Mouse (Mus musculus) megakaryocyte, embryonic 14.5 days (primary cell): ENCODE measurements at regions not wholly inside any gene's neighbourhood (a gene's known extent, or its start where the extent isn't known, plus 50 kb on each side); places are given as distances from the start of the nearest gene placed in this dataset.

ENCODE experiments used
- H3K27me3 ChIP-seq: replicated peaks from 2 replicates; pipeline ENCODE3; 2012; ENCODE audit warnings: inconsistent platforms
- H3K36me3 ChIP-seq: replicated peaks from 2 replicates; pipeline ENCODE3; 2012; ENCODE audit warnings: low read length, inconsistent platforms, mixed read lengths
- H3K4me1 ChIP-seq: 2 replicates; pipeline ENCODE4 v1.6.1; 2012; ENCODE audit warnings: inconsistent platforms
- H3K4me3 ChIP-seq: replicated peaks from 2 replicates; pipeline ENCODE3; 2012; ENCODE audit warnings: moderate library complexity, mild to moderate bottlenecking, inconsistent platforms
- H3K9me3 ChIP-seq: 2 replicates; pipeline ENCODE4 v1.6.1; 2012; ENCODE audit warnings: inconsistent platforms
- FLI1 ChIP-seq: IDR thresholded peaks from 2 replicates; pipeline ENCODE4 v1.6.1; 2012; ENCODE audit warnings: low read length, inconsistent platforms, mixed read lengths
- GATA1 ChIP-seq: IDR thresholded peaks from 3 replicates; pipeline ENCODE4 v1.6.1; 2012; ENCODE audit warnings: mixed read lengths, low read length, inconsistent platforms, borderline replicate concordance

- no peak overlapping the region for H3K4me3 ChIP-seq
- H3K27me3 ChIP-seq: no peaks in the 10 kb centered on the region
- TF ChIP-seq FLI1: no peak
- TF ChIP-seq GATA1: no peak
- 0 out of 2 replicates have a peak, but pooled peaks cover 11% of the 10 kb centered on the region for H3K9me3 ChIP-seq
- H3K36me3 ChIP-seq: no peaks in the 10 kb centered on the region
- no peaks in the 10 kb centered on the region for H3K4me1 ChIP-seq
Observed at GRCm38 (mm10) chr3:117265790-117266189, 94.9 kb downstream of the Plppr4 start.

- no peaks in the 10 kb centered on the region for H3K4me1 ChIP-seq
- H3K27me3 ChIP-seq: no peaks in the 10 kb centered on the region
- H3K4me3 ChIP-seq: no peak overlapping the region
- TF ChIP-seq FLI1: no peak
- no peak for TF ChIP-seq GATA1
- 0 out of 2 replicates have a peak, but pooled peaks cover 5% of the 10 kb centered on the region for H3K9me3 ChIP-seq
- no peaks in the 10 kb centered on the region for H3K36me3 ChIP-seq
Observed at GRCm38 (mm10) chr3:117247833-117248232, 112.8 kb downstream of the Plppr4 start.

GRCm38 (mm10) chr3:117241810-117242209 lies 118.9 kb downstream of the Plppr4 start:
- H3K36me3 ChIP-seq: no peaks in the 10 kb centered on the region

GRCm38 (mm10) chr3:117226616-117227015 lies 134.1 kb downstream of the Plppr4 start:
- Histone ChIP-seq H3K4me3 (no peak overlapping the region), H3K27me3 (no peaks in the 10 kb centered on the region), H3K36me3 (no peaks in the 10 kb centered on the region), H3K4me1 (no peaks in the 10 kb centered on the region), H3K9me3 (no peaks in the 10 kb centered on the region)
- TF ChIP-seq GATA1: no peak
- no peak for TF ChIP-seq FLI1

More at GRCm38 (mm10) chr3:117241810-117242209, 118.9 kb downstream of the Plppr4 start:
- no peak for TF ChIP-seq FLI1
- no peak for TF ChIP-seq GATA1
- Histone ChIP-seq H3K27me3 (no peaks in the 10 kb centered on the region), H3K9me3 (peaks cover 19% of the 10 kb centered on the region; the same call in 1 of the 2 replicates), H3K4me1 (no peaks in the 10 kb centered on the region), H3K4me3 (no peak overlapping the region)

GRCm38 (mm10) chr3:117225041-117225440 lies 135.6 kb downstream of the Plppr4 start:
- Histone ChIP-seq H3K27me3 (no peaks in the 10 kb centered on the region), H3K9me3 (0 out of 2 replicates have a peak, but pooled peaks cover 6% of the 10 kb centered on the region), H3K4me3 (no peak overlapping the region), H3K36me3 (no peaks in the 10 kb centered on the region), H3K4me1 (no peaks in the 10 kb centered on the region)
- TF ChIP-seq GATA1: no peak
- TF ChIP-seq FLI1: no peak

GRCm38 (mm10) chr3:117217952-117218351 lies 142.7 kb downstream of the Plppr4 start:
- TF ChIP-seq FLI1 (no peak), GATA1 (no peak)
- Histone ChIP-seq H3K4me3 (no peak overlapping the region), H3K36me3 (no peaks in the 10 kb centered on the region), H3K4me1 (no peaks in the 10 kb centered on the region), H3K9me3 (0 out of 2 replicates have a peak, but pooled peaks cover 6% of the 10 kb centered on the region), H3K27me3 (no peaks in the 10 kb centered on the region)

- peaks cover 6% of the 10 kb centered on the region for H3K9me3 ChIP-seq
- no peaks in the 10 kb centered on the region for H3K4me1 ChIP-seq
- no peaks in the 10 kb centered on the region for H3K36me3 ChIP-seq
- H3K27me3 ChIP-seq: no peaks in the 10 kb centered on the region
- no peak for TF ChIP-seq GATA1
- no peak for TF ChIP-seq FLI1
- H3K4me3 ChIP-seq: no peak overlapping the region
Observed at GRCm38 (mm10) chr3:117191903-117192302, 168.8 kb downstream of the Plppr4 start.

GRCm38 (mm10) chr3:117188782-117189500 lies 171.7 kb downstream of the Plppr4 start:
- H3K4me3 ChIP-seq: no peak overlapping the region
- H3K36me3 ChIP-seq: no peaks in the 10 kb centered on the region
- H3K9me3 ChIP-seq: peaks cover 6% of the 10 kb centered on the region
- no peaks in the 10 kb centered on the region for H3K27me3 ChIP-seq
- H3K4me1 ChIP-seq: no peaks in the 10 kb centered on the region
- TF ChIP-seq GATA1: no peak
- TF ChIP-seq FLI1: no peak

GRCm38 (mm10) chr3:117183654-117184184 lies 177.0 kb downstream of the Plppr4 start:
- H3K27me3 ChIP-seq: no peaks in the 10 kb centered on the region
- no peaks in the 10 kb centered on the region for H3K36me3 ChIP-seq
- H3K4me1 ChIP-seq: no peaks in the 10 kb centered on the region
- TF ChIP-seq GATA1 (no peak), FLI1 (no peak)
- no peak overlapping the region for H3K4me3 ChIP-seq
- 0 out of 2 replicates have a peak, but pooled peaks cover 2% of the 10 kb centered on the region for H3K9me3 ChIP-seq

GRCm38 (mm10) chr3:117169740-117170139 lies 190.9 kb downstream of the Plppr4 start:
- Histone ChIP-seq H3K27me3 (no peaks in the 10 kb centered on the region), H3K4me1 (no peaks in the 10 kb centered on the region), H3K9me3 (no peaks in the 10 kb centered on the region), H3K4me3 (no peak overlapping the region), H3K36me3 (no peaks in the 10 kb centered on the region)
- TF ChIP-seq FLI1: no peak
- TF ChIP-seq GATA1: no peak
